Mouse (Mus musculus) intestine, postnatal 0 days (tissue): ENCODE results near the gene Sh3d19. TPM values are rescaled to one million over a fixed set of nuclear protein-coding genes. Genes with fewer than 3 reads are reported as not detected.
A peak's percentile ranks its signal among the peaks of the same experiment; 100 is the strongest.

Source experiments
- ATAC-seq: fragments of 200-750 bp; cut with Nextera tagmentation; 2 replicates; pipeline ENCODE4 v1.8.0; 2017; ENCODE audit warnings: mild to moderate bottlenecking, moderate TSS enrichment, moderate library complexity
- H3K27ac ChIP-seq: fragments of 300-500 bp; sonication (generic); 2 replicates; pipeline ENCODE4 v1.5.1; 2014; ENCODE audit warnings: mild to moderate bottlenecking, low read depth, low read length, moderate library complexity
- H3K27me3 ChIP-seq: fragments of 300-500 bp; sonication (generic); replicated peaks from 2 replicates; pipeline ENCODE4 v1.6.1; 2014; ENCODE audit warnings: low read length, mixed read lengths; ENCODE audit not compliant: control insufficient read depth, insufficient read depth
- H3K36me3 ChIP-seq: fragments of 300-500 bp; sonication (generic); 2 replicates; pipeline ENCODE4 v1.6.1; 2014; ENCODE audit warnings: mild to moderate bottlenecking, moderate library complexity; ENCODE audit not compliant: control insufficient read depth, insufficient read depth
- H3K4me1 ChIP-seq: fragments of 300-500 bp; sonication (generic); replicated peaks from 2 replicates; pipeline ENCODE4 v1.6.1; 2014; ENCODE audit warnings: antibody characterized with exemption, low read length, mixed read lengths; ENCODE audit not compliant: control insufficient read depth, insufficient read depth
- H3K4me2 ChIP-seq: fragments of 300-500 bp; sonication (generic); replicated peaks from 2 replicates; pipeline ENCODE4 v1.6.1; 2014; ENCODE audit warnings: low read depth, mild to moderate bottlenecking, moderate library complexity
- H3K4me3 ChIP-seq: fragments of 300-500 bp; sonication (generic); 2 replicates; pipeline ENCODE4 v1.5.1; 2014; ENCODE audit warnings: low read depth, low read length
- H3K9ac ChIP-seq: fragments of 300-500 bp; sonication (generic); 2 replicates; pipeline ENCODE4 v1.6.1; 2014; ENCODE audit warnings: mild to moderate bottlenecking, low read depth, low read length
- H3K9me3 ChIP-seq: fragments of 300-500 bp; sonication (generic); 2 replicates; pipeline ENCODE4 v1.6.1; 2016; ENCODE audit warnings: mixed run types; ENCODE audit not compliant: control insufficient read depth
- CTCF ChIP-seq: sonication (generic); IDR thresholded peaks from 2 replicates; pipeline ENCODE4 v1.5.1; 2016; ENCODE audit warnings: low read depth, mild to moderate bottlenecking, control low read depth, antibody characterized with exemption, moderate library complexity
- WGBS: fragments of 180-500 bp; shearing (Covaris S2); extraction: QIAGEN DNeasy Blood & Tissue Kit; methylation state at CpG from one replicate; pipeline ENCODE4 v1.1.7; 2014; 5-methylcytosine and 5-hydroxymethylcytosine counted together
- polyA plus RNA-seq: library from polyadenylated mRNA; unstranded; fragments of >200 nt; fragmentation: Nextera tagmentation; extraction: Ambion mirVana; gene quantifications from 2 replicates; pipeline ENCODE4 v1.2.1, GENCODE M21; 2015

Gene Sh3d19
- polyA plus RNA-seq, 1 experiment from 2014 or later, result 37.4 TPM

DNA sequence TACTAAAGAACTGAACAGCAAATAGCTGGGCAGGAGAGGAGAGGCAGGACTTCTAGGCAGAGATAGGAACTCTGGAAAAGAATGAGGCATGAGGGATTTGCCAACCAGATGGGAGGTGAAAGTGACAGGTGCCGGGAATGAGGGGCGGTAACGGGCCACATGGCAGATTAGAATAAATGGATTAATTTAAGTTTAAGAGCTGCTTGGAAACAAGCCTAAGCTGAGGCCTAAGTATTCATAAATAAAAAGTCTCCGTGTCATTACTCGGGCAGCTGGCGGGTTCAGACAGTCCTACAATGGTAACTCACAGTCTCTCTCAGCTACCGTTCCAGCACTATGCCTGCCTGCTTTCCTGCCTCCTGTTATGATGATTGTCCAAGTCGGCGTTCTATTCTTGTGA lies 15.6 kb upstream of the Sh3d19 start:
- Histone ChIP-seq H3K9me3 (no peaks in the 10 kb centered on the region), H3K36me3 (no peaks in the 10 kb centered on the region), H3K27me3 (no peaks in the 10 kb centered on the region), H3K4me2 (no peak overlapping the region), H3K9ac (no peak overlapping the region), H3K4me1 (no peaks in the 10 kb centered on the region), H3K27ac (no peak overlapping the region), H3K4me3 (no peak overlapping the region)
- TF ChIP-seq CTCF, result no peak
- 84% methylated on average over 9 of the region's 9 CpGs for WGBS
- ATAC-seq, result no peak

DNA sequence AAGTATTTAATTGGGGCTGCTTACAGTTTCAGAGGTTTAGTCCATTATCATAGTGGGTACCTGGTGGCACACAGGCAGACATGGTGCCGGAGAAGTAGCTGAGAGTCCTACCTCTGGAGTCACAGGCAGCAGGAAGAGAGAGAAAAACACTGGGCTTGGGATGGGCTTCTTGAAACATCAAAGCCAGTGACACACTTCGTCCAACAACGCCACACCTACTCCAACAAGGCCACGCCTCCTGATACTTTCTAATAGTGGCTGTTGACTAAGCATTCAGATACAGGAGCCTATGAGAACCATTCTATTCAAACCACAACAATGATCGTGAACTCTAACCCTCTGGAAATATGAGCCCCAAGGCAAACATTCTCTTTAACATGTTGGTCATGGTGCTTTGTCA lies 15.2 kb upstream of the Sh3d19 start:
- WGBS, result 82% methylated on average over 5 of the region's 5 CpGs
- TF ChIP-seq CTCF, result no peak
- no peak overlapping the region for H3K4me2 ChIP-seq
- no peaks in the 10 kb centered on the region for H3K4me1 ChIP-seq
- H3K27me3 ChIP-seq, result no peaks in the 10 kb centered on the region
- no peak overlapping the region for H3K4me3 ChIP-seq
- no peaks in the 10 kb centered on the region for H3K36me3 ChIP-seq
- no peaks in the 10 kb centered on the region for H3K9me3 ChIP-seq
- no peak overlapping the region for H3K27ac ChIP-seq
- H3K9ac ChIP-seq, result no peak overlapping the region
- no peak for ATAC-seq

DNA sequence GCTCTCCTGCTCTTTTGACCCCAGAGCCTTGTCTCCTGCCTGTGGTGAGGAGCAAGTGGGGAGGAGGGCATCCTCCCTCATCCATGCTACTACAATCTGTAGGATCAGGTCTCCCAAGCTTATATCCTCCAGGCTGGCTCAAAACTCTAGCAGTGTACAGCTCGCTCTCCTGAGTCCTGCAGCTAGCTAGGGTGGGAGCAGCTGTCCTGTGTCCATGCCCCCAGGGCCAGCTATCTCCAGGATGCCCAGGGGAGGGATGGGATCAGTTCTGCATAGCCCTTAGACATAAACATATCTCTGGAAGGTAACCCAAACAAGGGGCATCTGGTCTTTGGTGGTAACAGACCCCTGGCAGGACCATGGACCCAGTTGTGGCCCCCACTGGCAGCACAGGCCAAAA lies 11.2 kb upstream of the Sh3d19 start:
- TF ChIP-seq CTCF, result no peak
- WGBS, result 82% methylated on average over 1 of the region's 1 CpGs

GRCm38 (mm10) chr3:85961134-85961533 lies 9.8 kb upstream of the Sh3d19 start:
- Histone ChIP-seq H3K9ac (no peak overlapping the region), H3K4me3 (no peak overlapping the region), H3K36me3 (no peaks in the 10 kb centered on the region), H3K27me3 (no peaks in the 10 kb centered on the region), H3K27ac (no peak overlapping the region), H3K9me3 (no peaks in the 10 kb centered on the region), H3K4me2 (no peak overlapping the region), H3K4me1 (no peaks in the 10 kb centered on the region)
- 20% methylated on average over 5 of the region's 5 CpGs for WGBS
- ATAC-seq, result no peak
- TF ChIP-seq CTCF, result no peak

More for the DNA sequence above, 11.2 kb upstream of the Sh3d19 start:
- Histone ChIP-seq H3K27ac (no peak overlapping the region), H3K36me3 (no peaks in the 10 kb centered on the region), H3K4me2 (no peak overlapping the region), H3K9ac (no peak overlapping the region), H3K27me3 (no peaks in the 10 kb centered on the region), H3K9me3 (no peaks in the 10 kb centered on the region), H3K4me1 (no peaks in the 10 kb centered on the region), H3K4me3 (no peak overlapping the region)
- ATAC-seq, result no peak

DNA sequence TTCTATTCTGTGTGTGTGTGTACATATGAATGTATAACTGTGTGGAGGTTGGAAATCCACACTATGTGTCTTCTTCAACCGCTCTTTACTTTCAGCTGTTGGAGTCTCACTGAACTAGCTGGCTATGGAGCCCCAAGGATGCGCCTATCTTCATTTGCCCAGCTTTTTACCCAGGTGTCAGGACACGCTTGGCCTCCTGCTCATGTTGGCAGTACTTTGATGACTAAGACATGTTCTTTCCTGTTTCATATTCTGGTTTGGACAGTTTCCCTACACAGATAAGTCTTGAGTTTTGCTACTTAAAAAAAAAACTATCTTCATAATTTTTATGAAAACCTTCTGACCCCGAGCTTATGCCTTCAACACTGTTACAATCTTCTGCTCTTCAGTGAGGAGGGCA lies 5.4 kb upstream of the Sh3d19 start:
- no peaks in the 10 kb centered on the region for H3K9me3 ChIP-seq
- no peak overlapping the region for H3K4me3 ChIP-seq
- no peak for ATAC-seq
- no peak for TF ChIP-seq CTCF
- no peaks in the 10 kb centered on the region for H3K4me1 ChIP-seq
- 90% methylated on average over 4 of the region's 4 CpGs for WGBS
- H3K36me3 ChIP-seq, result no peaks in the 10 kb centered on the region
- H3K4me2 ChIP-seq, result no peak overlapping the region
- H3K27ac ChIP-seq, result no peak overlapping the region
- H3K9ac ChIP-seq, result no peak overlapping the region
- H3K27me3 ChIP-seq, result no peaks in the 10 kb centered on the region

- no peak for TF ChIP-seq CTCF
- no peak overlapping the region for H3K4me3 ChIP-seq
- H3K27me3 ChIP-seq, result no peaks in the 10 kb centered on the region
- H3K9me3 ChIP-seq, result no peaks in the 10 kb centered on the region
- WGBS, result 89% methylated on average over 8 of the region's 8 CpGs
- no peak overlapping the region for H3K9ac ChIP-seq
- no peak for ATAC-seq
- H3K27ac ChIP-seq, result no peak overlapping the region
- H3K4me2 ChIP-seq, result no peak overlapping the region
- H3K4me1 ChIP-seq, result no peaks in the 10 kb centered on the region
- no peaks in the 10 kb centered on the region for H3K36me3 ChIP-seq
Measured at GRCm38 (mm10) chr3:85969040-85969439, 1.9 kb upstream of the Sh3d19 start.

DNA sequence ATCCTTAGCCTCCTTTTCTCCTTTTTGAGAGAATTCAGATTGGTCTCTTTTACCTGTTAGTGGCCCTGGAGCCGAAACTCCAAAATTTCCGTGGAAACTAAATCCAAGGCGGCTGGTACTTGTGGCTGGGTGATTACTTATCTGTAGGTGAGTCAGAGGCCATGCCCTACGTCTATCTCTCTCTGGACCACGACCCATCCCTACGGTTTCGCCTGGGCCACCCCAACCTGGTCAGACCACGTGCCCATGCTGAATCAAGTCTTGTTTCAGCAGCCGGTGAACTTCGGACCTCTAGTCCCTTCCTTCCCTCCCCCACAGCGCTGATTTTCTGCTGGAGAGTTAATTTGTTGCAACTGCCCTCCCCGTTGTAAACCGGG lies 678 bp downstream of the Sh3d19 start:
- 0% methylated on average over 13 of the region's 13 CpGs for WGBS
- peak overlapping the region; percentile 93 for H3K4me3 ChIP-seq
- H3K4me1 ChIP-seq, result no peaks in the 10 kb centered on the region
- H3K9me3 ChIP-seq, result no peaks in the 10 kb centered on the region
- H3K4me2 ChIP-seq, result peak overlapping the region; percentile 88
- peak; percentile 80 for ATAC-seq
- TF ChIP-seq CTCF, result no peak
- H3K9ac ChIP-seq, result peak overlapping the region; percentile 91
- H3K27me3 ChIP-seq, result no peaks in the 10 kb centered on the region
- H3K36me3 ChIP-seq, result no peaks in the 10 kb centered on the region
- H3K27ac ChIP-seq, result peak overlapping the region; percentile 97
